Mouse (Mus musculus) brain, adult 10 weeks (tissue): Measurements from ENCODE around the gene Scml2. TPM values are rescaled to one million over a fixed set of nuclear protein-coding genes. Genes with fewer than 3 reads are reported as not detected.

Experiments
- polyA plus RNA-seq: library from polyadenylated mRNA; stranded (reverse); fragments of 350-450 nt; fragmentation: Illumina TruSeq; extraction: RNeasy Lipid Tissue Mini Kit (QIAGEN cat#74804); gene quantifications from one replicate; pipeline ENCODE4 v1.2.3, GENCODE M21; 2015; ENCODE audit warnings: low read depth, low replicate concordance

Gene Scml2
- polyA plus RNA-seq: 1.8 TPM

DNA sequence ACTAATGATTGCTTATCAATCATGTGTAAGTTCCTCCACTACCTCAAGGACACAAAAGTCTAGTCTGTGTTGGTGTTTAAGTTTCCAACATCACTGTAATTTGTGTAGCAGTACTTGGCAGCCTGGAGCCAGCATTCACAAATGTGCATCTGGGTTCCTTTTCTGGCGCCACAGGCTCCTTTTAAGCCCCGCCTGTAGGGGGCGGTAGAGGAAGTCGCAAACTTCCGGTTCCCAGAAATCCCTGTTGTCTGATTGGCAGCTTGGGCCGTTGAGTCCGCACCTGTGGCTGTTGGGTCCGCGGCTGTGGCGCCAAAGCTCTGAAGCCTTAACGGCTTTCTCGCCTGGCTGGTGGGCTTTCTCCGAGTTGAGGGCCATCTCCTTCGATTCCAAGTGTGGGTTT is at the start of gene Scml2:
Scml2 (plus strand) TSS at position 301 of the 400 bp plus-strand sequence.

DNA sequence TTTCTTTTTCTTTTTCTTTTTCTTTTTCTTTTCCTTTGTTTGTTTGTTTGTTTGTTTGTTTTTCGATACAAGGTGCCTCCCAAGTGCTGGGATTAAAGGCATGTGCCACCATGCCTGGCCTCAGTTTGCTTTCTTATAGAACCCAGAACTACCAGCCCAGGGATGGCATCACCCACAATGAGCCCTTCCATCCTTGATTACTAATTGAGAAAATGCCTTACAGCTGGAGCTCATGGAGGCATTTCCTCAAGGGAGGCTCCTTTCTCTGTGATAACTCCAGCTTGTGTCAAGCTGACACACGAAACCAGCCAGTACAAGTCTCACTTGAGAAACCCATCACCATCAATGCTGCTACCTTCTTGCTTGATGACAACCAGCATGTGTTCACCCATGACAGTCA is 170.2 kb downstream of the Scml2 start, which contains the start of gene Gm15262:
Gm15262 (plus strand) TSS at position 301 of the 400 bp plus-strand sequence.

Other genes with a start within 250 kb of the Scml2 start
- 0.30 TPM for gene Gja6, start 210.1 kb upstream of the Scml2 start, polyA plus RNA-seq
- 57.4 TPM for gene Cdkl5, start 122.5 kb upstream of the Scml2 start, polyA plus RNA-seq
- gene Gm15262, start 170.3 kb downstream of the Scml2 start, polyA plus RNA-seq: not detected